Mouse (Mus musculus) frontal cortex, adult 2 months (tissue): ENCODE results near the gene Rpl24. TPM values are rescaled to one million over a fixed set of nuclear protein-coding genes. Genes with fewer than 3 reads are reported as not detected.

ENCODE experiments used
- DNase-seq, 2 experiments: peaks; one replicate each; pipeline ENCODE4 v3.0.0; 2022; ENCODE audit warnings: low spot score in 1 of 2; ENCODE audit errors: extremely low spot score in 1 of 2
- polyA plus RNA-seq: library from polyadenylated mRNA; depleted of rRNA; stranded (reverse); fragments of >200 nt; gene quantifications from 2 replicates; pipeline ENCODE4 v1.2.3, GENCODE M21; 2012; rRNA removed

Rpl24 gene
- polyA plus RNA-seq, 1 experiment, result 475 TPM

DNA sequence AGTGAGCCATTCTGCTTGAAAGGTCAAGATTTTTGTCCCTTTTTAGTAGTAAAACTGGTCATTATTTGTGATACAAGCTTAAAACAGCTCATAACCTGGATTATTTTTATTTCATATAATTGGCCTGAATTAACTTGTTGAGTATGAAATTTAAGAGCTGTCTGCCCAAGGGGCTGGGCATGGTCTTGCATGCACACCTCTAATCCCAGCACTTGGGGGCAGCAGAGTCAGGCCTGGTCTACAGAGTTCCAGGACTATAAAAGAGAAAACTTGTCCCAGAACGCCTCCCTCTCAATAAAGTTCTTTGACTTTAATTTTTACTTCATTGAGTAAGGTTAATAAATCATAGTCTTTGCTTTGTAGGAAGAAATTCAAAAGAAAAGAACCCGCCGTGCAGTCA, 3.1 kb downstream of the Rpl24 start:
- peak in 1 of 2 experiments; percentile 32 for DNase-seq

DNA sequence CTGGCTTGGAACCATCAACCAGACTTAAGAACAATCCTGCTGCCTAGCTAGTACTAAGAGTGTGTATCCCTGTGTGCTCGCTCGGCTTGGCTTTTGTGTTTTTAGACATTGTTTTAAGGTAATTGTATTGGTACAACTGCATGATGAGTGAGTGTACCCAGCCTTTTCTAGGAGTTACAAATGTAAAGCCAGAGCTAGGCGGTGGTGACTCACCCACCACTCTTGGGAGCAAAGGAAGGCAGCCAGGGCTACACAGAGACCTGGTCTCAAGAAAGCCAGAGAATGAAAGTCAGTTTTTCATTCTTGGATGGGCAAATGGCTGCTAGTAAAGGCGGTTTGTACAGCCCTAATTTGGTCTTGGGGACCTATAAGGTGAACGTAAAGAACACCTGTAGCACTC, 4.3 kb downstream of the Rpl24 start:
- no peak for DNase-seq

DNA sequence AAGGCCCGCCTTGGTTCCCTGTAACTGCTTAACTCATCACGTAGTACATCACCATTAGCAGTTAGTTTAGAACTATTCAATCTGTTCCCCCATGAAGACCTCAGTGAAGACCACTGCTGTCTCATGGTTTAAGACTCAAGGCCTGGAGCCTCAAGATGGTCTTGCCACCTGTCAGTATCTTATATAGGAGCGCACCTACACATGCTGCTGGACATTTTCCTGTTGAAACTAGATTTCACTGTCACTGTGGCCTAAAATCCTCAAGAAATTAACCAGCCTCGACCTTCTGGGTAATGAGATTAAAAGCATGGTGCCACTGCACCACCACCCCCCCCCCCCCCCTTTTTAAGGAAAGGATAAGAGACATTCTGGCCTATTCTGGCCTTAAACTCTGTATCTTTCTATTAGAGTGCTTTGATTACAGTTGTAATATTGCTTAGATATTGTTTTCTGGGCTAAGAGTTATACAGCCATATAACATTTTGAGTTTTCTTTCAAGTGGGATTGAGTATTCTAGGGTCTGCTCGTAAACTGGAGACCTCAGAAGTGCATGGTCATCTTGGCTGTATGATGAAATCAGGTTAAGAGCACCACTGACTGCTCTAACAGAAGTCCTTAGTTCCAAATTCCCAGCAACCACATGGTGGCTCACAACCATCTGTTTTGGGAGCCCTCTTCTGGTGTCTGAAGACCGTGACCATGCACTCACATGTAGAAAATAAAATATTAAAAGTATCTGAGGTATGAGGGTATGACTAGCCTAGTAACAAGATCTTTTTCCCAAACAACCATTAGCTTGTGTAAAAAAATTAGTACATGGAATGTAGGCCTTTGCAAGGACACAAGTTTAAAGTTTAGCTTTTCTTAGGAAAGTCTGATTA, 5.9 kb downstream of the Rpl24 start:
- DNase-seq, result no peak

DNA sequence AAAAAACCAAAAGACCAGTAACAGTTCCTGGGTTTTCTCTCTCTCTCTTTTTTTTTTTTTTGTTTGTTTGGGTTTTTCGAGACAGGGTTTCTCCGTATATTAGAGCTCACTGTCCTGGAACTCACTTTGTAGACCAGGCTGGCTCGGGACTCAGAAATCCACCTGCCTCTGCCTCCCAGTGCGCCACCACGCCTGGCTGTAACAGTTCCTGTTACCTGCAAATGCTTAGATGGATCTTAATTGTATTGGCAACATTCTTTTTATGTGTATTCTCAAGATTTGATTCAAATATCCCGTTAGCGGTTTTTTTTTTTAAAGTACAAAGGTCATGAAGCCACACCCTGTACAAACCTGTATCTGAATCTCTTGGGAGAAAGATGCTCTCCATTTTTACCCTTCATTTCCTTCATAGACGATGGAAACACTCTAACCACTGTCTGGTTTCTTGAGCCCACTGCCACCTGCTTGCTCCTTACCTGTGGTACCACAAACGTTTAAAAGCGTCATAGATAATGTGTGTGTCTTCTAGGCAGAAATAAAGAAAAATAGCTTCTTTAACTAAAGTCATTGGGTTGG, 6.6 kb downstream of the Rpl24 start:
- DNase-seq, result no peak

DNA sequence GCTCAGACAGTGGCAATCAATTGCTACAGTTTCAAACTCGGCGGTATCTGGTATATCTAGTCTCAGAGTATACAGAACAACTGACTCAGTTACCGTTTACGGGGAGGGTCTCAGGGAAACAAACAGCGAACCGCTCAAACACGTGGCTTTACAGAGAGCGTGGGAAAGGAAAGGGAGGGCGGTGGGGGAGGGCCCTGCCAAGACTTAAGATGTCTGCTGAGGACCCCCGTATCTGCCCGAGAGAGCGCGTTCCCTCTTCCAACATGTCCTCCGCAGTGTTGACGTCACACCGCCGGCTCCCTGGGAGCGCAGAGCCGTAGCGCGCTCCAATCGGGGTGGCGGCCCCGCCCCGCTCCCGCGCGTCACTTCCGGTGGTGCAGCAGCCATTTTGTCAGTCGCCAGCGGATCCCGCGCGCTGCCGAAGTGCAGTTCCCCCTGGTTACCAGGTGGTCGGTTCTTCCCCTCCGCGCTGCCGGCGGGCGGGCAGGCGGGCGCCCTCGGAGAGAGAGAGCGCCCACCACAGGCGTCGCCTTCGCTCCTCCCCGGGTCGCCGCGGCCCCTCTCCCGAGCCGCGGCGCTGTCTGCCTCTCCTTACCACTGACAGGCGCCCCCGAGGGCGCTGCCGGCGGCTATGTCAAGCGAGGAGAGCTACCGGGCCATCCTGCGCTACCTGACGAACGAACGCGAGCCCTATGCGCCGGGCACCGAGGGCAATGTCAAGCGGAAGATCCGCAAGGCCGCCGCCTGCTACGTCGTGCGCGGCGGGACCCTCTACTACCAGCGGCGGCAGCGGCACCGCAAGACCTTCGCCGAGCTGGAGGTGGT, 7.6 kb downstream of the Rpl24 start, which contains the start of gene Zbtb11:
Zbtb11 (plus strand) TSS at position 453 of the 825 bp plus-strand sequence.
- peak; percentile 96 to 99 for DNase-seq

DNA sequence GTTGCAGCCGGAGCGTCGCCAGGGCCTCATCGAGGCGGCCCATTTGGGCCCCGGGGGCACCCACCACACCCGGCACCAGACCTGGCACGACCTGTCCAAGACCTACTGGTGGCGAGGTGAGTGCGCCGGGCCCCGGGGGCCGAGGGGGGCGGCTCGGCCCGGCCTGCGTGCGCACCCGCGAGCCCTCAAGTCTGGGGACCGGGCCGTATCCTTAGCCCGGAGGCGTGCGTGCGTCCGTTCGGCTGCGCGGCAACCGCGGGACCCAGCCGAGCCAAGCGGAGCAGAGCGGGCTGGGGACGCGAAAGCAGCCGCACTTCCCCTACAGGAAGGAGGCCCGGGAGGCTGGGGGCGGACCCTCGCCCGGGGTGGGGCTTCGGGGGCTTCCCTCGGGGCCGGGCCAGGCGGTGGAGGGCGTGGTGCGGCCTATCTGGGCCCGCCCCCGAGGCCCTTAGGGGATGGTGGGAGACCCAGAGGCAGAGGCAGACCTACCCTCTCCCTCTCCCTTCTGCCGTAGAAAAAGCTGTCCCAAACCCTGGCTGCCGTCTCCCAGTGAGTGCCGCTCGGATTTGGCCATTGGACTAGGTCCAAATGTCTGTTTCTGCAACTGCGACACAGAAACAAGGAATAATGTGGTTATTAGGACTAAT, 8.3 kb downstream of the Rpl24 start:
- peak; percentile 29 to 83 for DNase-seq

DNA sequence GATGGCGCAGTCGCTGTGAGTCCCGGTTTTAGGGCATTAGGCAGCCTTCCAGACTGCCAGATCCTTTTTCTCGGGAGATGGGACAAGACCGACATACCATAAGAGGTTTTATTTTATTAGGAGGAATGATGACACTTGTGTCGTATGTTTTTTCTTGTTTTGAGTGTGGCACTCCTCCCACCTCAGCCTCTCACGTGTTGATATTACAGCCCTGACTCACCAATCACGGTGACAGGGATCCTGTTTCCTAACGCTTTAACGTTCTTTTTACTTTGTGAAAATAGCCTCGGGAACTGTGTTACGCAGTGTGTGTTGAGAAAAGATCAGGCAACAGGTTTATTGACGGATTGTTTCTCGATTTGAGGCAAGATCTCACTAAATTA, 8.8 kb downstream of the Rpl24 start:
- DNase-seq, result peak in 1 of 2 experiments; percentile 38

DNA sequence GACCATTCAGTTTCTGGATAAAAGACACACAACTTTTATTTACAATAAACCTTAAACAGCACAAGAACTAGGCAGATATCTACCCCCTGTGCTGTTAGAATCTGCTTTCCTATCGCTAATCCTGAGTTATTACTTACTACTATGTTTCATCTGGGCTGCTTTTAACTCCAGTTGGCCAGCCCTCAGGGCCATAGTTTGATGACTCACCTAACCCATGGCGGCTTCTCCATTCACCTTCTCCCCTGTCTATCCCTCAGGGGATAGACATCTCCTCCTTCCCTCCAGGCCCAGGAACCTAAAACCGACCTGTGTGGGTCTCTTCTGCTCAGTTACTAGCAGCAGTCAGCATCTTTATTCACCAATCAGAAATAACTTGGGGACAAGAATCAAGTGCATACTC, 19.9 kb downstream of the Rpl24 start:
- no peak for DNase-seq

DNA sequence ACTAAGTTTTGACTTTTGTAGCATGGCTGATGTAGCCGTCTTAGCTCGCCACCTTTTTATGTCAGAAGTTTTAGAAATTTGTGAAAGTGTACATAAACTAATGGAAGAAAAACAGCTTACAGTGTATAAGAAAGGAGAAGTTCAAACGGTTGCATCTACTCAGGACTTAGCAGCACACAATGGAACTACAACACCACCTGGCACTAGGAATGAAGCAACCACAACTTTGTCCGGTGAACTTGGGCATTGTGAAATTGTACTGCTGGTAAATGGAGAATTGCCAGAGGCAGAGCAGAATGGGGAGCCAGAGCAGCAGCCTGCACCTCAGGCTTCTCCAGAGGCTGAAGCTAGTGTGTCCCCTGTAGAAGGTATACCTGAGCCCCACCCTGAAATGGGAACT, 24.2 kb downstream of the Rpl24 start:
- no peak for DNase-seq

DNA sequence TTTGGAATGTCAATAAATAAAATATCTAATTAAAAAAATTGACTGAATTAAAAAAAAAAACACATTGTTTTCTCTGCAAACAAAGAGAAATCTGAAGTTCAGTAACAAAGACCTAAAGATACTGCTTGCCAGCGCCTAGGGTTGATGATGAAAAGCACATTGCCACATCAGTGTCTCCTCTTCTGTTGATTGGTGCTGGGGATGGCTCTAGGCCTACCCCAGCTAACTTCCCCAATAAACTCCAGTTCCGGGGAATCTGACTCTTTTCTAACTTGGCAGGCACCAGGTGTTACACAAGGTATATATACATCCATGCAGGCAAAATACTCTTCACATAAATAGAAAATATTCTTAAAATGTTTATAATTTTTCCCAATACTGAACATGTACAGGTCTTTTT, 28.2 kb downstream of the Rpl24 start:
- no peak for DNase-seq

DNA sequence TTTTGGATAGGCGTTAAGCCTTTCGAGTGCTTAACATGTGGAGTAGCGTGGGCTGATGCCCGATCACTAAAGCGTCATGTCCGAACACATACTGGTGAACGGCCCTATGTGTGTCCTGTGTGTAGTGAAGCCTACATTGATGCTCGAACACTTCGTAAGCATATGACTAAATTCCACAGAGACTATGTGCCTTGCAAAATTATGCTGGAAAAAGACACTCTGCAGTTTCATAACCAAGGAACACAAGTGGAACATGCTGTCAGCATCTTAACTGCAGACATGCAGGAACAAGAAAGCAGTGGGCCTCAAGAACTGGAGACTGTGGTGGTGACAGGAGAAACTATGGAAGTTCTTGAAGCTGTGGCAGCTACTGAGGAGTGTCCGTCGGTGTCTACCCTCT, 40.7 kb downstream of the Rpl24 start:
- peak in 1 of 2 experiments; percentile 27 for DNase-seq

DNA sequence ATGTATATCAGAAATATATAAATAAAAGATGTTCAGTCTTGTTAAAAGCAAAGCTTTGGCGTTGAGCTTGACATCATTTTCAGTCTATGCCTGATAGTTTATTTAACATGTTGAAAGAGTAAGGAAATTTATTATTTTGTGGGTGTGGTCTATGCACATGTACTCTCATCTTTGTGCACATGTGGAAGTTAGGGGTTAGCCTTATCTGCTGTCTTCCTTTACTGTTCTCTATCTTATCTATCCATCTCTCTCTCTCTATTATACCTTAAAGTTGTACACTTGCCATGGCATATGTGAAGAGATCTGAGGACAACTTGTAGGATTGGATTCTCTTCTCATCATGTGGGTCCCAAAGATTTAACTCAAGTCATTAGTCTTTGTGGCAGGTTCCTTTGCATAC, 42.8 kb downstream of the Rpl24 start:
- no peak for DNase-seq

DNA sequence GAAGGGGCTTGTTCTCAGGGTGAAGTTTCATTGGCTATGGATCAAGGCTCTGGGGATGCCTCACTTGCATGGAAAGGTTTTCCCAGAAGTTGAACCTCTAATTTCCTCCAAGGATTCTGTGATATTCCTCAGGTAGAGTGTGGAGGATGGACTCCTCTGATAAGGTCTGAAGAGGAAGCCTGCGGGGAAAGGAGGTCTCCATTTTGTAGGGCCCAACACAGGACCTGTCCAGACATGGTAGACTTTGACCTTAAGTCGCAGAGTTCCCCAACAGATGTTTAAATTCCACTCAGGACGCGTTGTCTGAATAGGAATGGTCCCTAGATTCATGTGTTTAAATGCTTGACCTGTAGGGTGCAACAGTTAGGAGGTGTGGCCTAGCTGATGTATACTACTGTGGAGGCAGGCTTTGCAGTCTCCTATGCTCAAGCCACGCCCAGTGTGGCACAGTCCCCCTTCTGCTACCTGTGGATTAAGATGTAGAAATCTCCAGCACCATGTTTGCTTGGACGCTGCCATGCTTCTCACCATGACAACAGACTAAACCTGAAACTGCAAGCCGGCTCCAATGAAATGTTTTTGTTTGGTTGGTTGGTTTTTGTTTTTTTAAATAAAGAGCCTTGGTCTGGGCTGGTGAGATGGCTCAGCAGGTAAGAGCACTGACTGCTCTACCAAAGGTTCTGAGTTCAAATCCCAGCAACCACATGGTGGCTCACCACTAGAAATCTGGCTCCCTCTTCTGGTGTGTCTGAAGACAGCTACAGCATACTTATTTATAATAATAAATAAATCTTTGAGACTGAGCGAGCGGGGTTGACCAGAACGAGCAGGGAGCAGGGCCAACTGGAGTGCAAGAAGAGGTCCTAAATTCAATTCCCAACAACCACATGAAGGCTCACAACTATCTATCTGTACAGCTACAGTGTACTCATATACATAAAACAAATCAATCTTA, 47.0 kb downstream of the Rpl24 start:
- no peak for DNase-seq

DNA sequence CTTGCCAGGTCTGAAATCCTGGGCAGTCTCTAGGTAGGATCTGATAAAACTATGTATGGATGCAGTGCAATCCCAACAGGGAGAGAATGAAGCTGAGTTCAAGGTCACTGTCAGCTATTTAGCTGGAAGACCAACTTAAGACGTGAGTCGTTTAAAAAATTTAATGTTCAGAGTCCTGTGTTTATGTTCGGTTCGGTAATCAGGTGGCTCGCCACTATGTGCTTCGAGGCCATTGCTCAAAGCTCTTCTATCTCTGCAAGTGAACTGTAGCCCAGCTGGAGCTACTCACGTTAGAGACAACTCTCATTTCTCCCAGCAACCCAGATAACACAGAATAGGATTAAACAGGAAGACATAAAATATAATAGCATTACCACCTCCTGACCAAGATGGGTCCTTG, 48.0 kb downstream of the Rpl24 start:
- no peak for DNase-seq

DNA sequence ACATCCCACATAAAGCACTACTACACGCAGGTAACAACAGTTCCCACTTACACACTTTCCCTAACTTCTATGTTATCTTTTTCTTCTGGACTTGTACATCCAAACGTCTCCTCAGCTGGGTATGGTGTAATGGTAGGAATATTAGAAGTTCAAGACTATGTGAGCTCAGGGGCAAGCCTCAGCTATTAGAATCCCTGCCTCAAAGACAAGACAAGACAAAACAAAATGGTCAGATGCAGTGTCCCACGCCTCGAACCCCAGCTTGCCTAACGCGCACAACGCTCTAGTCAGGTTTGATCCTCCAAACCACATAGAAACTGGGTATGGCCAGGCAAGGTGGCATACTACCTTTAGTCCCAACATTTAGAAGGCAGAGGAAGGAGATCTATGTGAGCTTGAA, 53.6 kb downstream of the Rpl24 start:
- no peak for DNase-seq

Other genes starting within 250 kb of the Rpl24 start
- gene Nfkbiz, start 127.4 kb upstream of the Rpl24 start, polyA plus RNA-seq, result 5.1 and 5.4 TPM in 2 replicates
- gene Nxpe3, start 71.0 kb upstream of the Rpl24 start, polyA plus RNA-seq, result 5.9 and 6.0 TPM in 2 replicates
- gene Cep97, start 31.4 kb upstream of the Rpl24 start, polyA plus RNA-seq, result 8.6 and 8.7 TPM in 2 replicates
- gene Zbtb11, start 7.6 kb downstream of the Rpl24 start, polyA plus RNA-seq, result 25.3 and 26.8 TPM in 2 replicates
- gene Pcnp, start 63.5 kb downstream of the Rpl24 start, polyA plus RNA-seq, result 135 and 138 TPM in 2 replicates
- 6.6 and 7.0 TPM in 2 replicates for gene Trmt10c, start 71.5 kb downstream of the Rpl24 start, polyA plus RNA-seq
- 25.6 and 28.5 TPM in 2 replicates for gene Senp7, start 82.1 kb downstream of the Rpl24 start, polyA plus RNA-seq
- gene Impg2, start 238.0 kb downstream of the Rpl24 start, polyA plus RNA-seq, result 0.55 and 0.82 TPM in 2 replicates